Mouse (Mus musculus): ENCODE results near the gene Myh10.
"Not testable (repeated sequence)": the region's sequence is repeated elsewhere in the genome, so short reads cannot be mapped to it uniquely, and the experiment has no call there.

Gene Myh10

GRCm38 (mm10) chr11:68798258-68798657 is 106.9 kb downstream of the Myh10 start:
- DNase-seq (ENCODE audit: low spot score) = no peak

- DNase-seq (ENCODE audit: low spot score) = no peak
These were observed 113.8 kb downstream of the Myh10 start for GRCm38 (mm10) chr11:68805148-68805547.

- DNase-seq (ENCODE audit: low spot score) = peak; percentile 72
These were observed 116.4 kb downstream of the Myh10 start for GRCm38 (mm10) chr11:68807787-68808186.

DNA sequence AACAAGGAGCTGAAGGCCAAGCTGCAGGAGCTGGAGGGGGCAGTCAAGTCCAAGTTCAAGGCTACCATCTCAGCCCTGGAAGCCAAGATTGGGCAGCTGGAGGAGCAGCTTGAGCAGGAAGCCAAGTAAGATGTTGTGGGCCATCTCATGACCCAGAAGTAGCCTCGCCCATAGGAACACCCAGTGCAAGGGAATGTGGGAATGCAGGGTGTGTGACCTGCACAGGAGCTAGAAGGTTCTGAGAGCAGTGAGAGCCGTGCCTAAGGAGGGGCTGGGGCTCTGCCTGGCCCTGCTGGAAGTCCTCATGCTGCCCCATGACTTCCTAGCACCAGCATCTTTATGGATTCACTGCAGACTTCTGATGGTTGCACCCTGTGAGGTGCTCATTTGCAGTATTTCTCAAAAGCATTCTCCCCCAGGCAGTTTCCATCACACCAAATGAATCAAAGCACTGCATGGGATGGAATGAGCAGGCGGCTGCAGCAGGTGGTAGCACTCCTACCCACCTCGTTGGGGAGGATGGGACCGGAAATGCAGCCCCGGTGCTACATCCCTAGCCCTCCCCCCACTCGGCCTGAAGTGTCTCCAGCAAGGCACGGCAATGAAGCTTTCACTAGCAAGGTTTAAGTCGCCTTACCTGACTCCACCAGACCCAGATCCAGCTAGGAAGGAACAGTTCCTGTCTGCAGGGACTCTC is 120.7 kb downstream of the Myh10 start:
- peak; percentile 24 for DNase-seq (ENCODE audit: low spot score)

DNA sequence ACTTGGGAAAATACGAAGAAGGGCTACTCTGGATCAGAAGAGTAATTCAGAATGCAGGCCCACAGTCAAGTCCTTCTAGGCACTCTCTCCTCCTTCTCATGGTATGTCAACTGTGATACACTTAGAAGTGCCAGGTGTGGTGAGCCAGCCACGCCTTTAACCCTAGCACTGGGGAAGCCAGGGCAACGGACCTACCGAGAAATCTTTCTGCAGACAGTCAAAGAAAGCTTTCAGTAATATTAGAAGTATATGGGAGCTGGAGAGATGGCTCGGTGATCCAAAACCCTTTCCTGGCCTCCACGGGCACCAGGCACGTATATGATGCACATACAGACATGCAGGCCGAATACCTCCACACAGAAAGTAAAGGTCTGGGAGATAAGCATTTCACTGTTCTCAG is 127.1 kb downstream of the Myh10 start:
- no peak for DNase-seq (ENCODE audit: low spot score)

GRCm38 (mm10) chr11:68819226-68819805 is 128.0 kb downstream of the Myh10 start:
- DNase-seq (ENCODE audit: low spot score) = no peak

DNA sequence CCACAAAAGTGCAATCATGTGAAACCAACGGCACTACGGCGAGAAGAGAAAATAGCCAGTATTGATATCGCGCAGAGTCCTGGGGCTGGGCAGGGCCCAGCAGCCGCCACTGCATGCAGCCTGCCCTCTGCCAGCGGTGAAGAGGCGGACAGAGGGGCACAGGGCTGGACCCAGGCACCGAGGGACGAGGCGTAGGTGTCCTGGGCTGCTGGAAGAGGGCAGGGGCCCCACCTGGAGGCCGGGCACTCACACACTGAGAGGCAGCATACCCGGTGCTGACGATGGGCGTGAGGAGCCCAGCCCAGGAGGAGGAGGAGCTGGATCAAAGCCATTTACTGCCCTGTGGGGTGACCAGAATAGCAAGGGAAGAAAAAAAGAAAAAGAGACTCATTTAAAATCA is 131.0 kb downstream of the Myh10 start:
- DNase-seq (ENCODE audit: low spot score) = no peak

DNA sequence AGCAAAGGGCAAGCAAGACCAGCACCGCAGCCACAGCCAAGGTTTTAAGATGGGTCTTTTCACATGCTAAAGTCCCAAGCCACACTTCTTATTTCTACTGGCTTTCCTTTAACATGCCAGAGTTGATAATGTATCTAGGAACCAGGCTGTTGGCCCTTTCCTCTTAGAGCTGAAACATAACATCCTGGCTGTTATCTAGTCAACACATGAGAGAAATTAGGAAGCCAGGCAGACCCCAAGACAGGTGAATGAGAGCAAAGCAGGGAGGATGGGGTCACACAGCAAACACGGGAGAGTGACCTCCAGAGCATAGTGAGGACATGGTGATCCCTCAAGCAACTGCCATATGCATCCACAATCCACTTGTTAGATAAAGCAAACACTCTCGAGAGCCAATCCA is 135.4 kb downstream of the Myh10 start:
- no peak for DNase-seq (ENCODE audit: low spot score)

- DNase-seq (ENCODE audit: low spot score) = not testable (repeated sequence)
These were observed 140.2 kb downstream of the Myh10 start for GRCm38 (mm10) chr11:68831580-68831979.

DNA sequence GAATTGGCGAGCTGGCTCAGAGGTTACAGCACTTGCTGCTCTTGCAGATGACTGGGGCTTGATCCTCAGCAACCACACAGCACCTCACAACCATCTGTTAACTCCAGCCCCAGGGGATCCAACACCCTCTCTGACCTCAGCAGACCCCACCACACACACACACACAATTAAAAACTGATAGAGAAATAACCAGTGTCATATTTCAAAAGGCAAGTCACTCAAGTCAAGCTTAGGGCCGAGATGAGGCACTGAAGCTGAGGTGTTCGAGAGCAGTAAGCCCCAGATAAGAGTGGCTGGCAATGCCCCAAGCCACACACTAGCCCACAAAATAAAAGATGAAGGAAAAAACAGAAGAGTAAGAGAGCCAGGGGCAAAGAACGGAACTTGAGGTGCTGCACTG is 141.4 kb downstream of the Myh10 start:
- DNase-seq (ENCODE audit: low spot score) = no peak

GRCm38 (mm10) chr11:68833593-68833992 is 142.2 kb downstream of the Myh10 start:
- DNase-seq (ENCODE audit: low spot score) = no peak

DNA sequence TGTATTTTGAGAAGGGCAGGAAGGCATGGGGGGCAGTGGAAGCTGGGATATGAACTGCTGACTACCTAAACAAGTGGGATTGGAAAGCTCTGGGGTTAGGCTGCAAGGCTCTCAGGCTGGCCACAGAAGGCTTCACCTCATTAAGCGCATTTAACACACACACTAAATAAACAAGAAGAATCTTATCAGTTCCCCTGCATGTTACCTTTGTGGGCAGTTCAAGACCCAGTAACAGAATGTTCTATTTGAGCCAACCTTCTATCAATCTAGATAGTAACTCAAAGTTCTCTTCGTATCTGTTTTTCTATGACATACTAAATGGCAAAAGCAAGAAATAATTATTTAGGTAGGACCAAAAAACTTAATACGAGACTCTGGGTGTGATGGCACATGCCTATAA is 143.7 kb downstream of the Myh10 start:
- no peak for DNase-seq (ENCODE audit: low spot score)

GRCm38 (mm10) chr11:68839606-68840005 is 148.2 kb downstream of the Myh10 start:
- no peak for DNase-seq (ENCODE audit: low spot score)

DNA sequence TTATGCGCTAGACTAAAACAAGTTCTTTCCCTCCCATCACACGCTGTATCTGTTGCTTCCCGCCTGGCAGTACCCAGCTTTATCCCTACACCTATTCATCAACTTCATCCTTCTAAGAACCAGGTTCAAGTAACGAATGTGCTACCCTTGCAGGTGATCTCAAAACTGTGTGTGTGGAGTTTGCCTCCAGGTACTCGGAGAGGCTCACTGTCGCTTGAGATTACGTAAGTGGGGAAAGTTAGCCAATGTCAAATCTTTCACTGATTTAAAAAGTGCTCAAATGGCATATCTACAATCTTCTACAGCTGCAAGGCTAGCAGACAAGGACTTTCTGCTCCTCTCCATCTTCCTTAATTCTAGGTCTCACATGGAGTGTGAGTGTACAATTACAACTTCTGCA is 159.5 kb downstream of the Myh10 start:
- DNase-seq (ENCODE audit: low spot score) = no peak

- no peak for DNase-seq (ENCODE audit: low spot score)
These were observed 160.5 kb downstream of the Myh10 start for GRCm38 (mm10) chr11:68851644-68852485.

- DNase-seq (ENCODE audit: low spot score) = peak; percentile 79
These were observed 161.1 kb downstream of the Myh10 start for GRCm38 (mm10) chr11:68852486-68852901.

DNA sequence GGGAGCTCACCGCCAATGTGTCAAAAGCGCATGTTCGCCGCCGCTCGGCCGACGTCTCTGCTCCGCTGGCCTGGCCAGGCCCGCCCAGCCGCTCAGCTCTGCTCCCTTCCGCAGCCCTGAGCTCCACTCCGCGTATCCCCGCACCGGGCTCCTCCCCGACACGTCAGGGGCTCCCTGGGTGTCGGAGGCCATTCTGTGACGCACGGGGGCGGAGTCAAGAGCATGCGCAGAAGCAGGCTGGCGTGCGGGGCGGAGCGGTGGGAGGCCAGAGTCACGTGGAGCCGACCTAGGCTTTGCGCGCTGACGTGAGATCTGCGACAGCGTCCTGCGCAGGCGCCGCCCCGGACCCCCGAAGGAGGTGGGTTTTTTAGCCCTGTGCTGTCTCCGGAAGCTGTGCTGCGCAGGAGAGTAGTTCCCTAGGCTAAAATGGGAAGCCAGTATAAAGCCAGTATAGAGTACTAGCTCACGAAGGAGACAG is 161.6 kb downstream of the Myh10 start:
- DNase-seq (ENCODE audit: low spot score) = peak; percentile 100

- peak; percentile 20 for DNase-seq (ENCODE audit: low spot score)
These were observed 162.4 kb downstream of the Myh10 start for GRCm38 (mm10) chr11:68853611-68854401.

DNA sequence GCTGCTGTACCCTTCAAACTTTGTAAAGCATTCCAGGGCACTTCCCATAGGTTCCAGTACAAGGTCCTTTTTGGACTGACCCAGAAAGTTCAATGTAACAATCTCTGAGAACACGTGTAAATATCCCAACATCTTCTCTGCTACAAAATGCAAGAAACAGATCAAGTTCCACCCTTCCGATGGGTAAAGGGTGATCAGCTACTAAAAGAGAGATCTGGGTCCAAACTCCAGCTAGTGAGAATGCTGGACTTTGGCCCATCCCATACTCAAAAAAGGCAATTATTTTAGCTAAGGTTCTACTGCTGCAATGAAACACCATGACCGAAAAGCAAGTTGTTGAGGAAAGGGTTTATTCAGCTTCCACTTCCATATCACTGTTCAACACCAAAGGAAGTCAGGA is 163.3 kb downstream of the Myh10 start:
- no peak for DNase-seq (ENCODE audit: low spot score)

DNA sequence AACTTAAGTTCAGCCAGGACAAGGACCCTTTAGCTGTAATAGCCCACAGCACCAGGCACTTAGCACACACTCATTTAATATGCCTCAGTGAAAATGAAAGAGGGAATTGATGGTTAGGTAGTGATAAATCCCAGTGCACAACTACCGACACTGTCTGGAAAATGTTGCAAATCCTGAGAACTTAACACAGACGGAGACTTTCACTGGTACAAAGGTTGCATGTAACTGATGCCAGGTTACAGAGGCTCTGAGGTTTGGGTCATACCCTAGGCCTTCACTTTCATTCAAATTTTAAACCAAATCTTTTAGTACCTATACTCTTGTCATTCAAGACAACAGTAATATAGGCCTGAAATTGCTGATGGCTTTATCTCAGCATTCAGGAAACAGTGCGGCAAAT is 166.0 kb downstream of the Myh10 start:
- DNase-seq (ENCODE audit: low spot score) = no peak

DNA sequence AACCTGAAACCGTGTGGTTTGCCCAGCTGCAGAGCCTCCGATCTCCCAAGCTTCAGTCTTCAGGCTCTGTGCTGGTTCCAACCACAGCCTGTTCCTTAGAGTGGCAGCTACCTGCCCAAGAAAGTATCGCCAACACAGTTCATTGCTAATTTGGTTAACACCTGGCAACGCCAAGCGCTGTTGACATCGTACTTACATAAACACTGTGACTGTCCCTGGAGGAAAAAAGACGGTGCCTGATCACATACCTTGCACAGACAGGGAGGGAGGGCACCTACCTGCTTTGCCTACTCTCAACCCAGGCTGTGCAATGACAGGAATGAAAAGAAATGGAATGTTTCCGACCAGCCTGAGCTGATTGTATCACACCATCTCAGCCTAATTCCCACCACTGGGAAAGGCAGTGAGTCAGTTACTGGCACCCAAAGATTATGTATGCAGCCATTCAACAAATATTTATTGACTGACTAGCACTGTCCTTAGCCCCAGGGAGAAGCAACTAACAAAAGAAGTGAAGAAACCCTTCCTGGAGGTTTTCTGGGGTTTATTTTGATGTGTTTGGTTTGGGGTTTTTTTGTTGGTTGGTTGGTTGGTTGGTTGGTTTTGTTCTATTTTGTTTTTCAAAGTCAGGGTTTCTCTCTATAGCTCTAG is 168.7 kb downstream of the Myh10 start:
- DNase-seq (ENCODE audit: low spot score) = no peak

DNA sequence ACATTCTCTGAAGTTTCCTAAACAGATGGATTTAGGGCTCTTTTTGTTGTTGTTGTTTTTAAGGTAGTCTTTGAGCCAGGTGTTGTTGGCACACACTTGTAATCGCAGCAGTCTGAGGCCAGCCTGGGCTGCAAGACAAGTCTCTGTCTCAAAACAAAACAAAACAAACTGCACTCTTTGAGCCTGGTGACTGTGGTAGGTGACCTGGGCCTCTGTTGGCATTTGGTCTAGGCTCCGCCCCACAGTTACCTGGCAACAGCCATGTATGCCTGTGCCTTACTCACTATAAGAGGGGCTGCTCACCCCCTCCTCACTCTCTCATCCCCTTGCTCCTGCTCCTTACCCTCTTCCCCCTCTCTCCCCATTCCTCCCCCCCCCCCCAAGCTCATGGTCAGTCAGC is 170.9 kb downstream of the Myh10 start:
- no peak for DNase-seq (ENCODE audit: low spot score)
